In the genomic region with DNA sequence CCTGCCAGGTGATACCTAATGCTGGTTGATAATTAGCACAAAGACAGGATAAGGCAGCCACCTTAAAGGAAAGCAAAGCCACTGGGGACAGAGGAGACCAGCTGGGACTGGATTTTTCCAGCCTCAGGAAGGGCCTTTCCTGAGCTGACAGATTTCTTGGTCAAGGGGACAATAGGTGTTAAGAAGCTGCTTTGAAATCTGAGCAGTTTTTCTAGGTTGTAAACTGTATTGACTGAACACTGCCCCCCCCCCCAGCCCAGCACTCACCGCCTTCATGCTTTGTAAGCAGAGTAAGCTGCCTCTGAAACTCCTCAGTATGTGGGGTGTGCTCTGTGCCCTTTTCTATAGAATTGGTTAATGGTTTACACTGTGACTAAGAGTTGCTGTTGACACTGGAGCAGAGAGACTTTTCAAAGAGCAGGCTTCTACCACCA, we compare ENCODE assay signal across 10 mouse cellular contexts. TPM values are rescaled to one million over a fixed set of nuclear protein-coding genes. Genes with fewer than 3 reads are reported as not detected.
A peak's percentile ranks its signal among the peaks of the same experiment; 100 is the strongest.
DNase-seq lines count a peak whose midpoint lies in the region; ATAC-seq and TF ChIP-seq lines count a peak whose summit lies in the region.
"Had no signal": no experiment of that assay in that cellular context is flagged by ENCODE, and none has a peak within 500 bp of the region (broad histone marks: within the 10 kb centered on the region; RNA-seq: fewer than 3 reads in every experiment).

No protein-coding gene starts in this region.

- H3K9me3 ChIP-seq in lung, embryonic 16.5 days (ENCODE audit: control insufficient read depth, low read length) = no peaks in the 10 kb centered on the region
- no peaks in the 10 kb centered on the region for H3K9me3 ChIP-seq in embryonic facial prominence, embryonic 11.5 days (replicated peaks; ENCODE audit: control insufficient read depth, low read length)
- no peaks in the 10 kb centered on the region for H3K9me3 ChIP-seq in midbrain, postnatal 0 days (ENCODE audit: low read length)
- H3K9me3 ChIP-seq: limb, embryonic 13.5 days had no signal

- no peak overlapping the region for H3K4me3 ChIP-seq in lung, embryonic 16.5 days (ENCODE audit: low read length)
- H3K4me3 ChIP-seq in lung, adult 2 months (replicated peaks; ENCODE audit: extremely low read depth, low read depth, low read length) = no peak overlapping the region
- no peak overlapping the region for H3K4me3 ChIP-seq in embryonic facial prominence, embryonic 11.5 days (ENCODE audit: low read depth, low read length)
- no peak overlapping the region for H3K4me3 ChIP-seq in midbrain, postnatal 0 days (ENCODE audit: low read depth, low read length)
- H3K4me3 ChIP-seq: limb, embryonic 13.5 days had no signal

- peak; percentile 90 for ATAC-seq in lung, embryonic 16.5 days (ENCODE audit: low read depth)
- ATAC-seq in embryonic facial prominence, embryonic 11.5 days (replicated peaks; ENCODE audit: insufficient number of reproducible peaks, low FRiP score, low TSS enrichment, low read depth) = peak; percentile 56
- peak; percentile 34; the same call in 1 of the 2 replicates for ATAC-seq in midbrain, postnatal 0 days (ENCODE audit: low FRiP score)
- ATAC-seq in erythroid progenitor cell, adult 5-6 weeks (replicated peaks; ENCODE audit: low FRiP score, poor library complexity, severe bottlenecking) = no peak
- no peak for ATAC-seq in activated CD4-positive, CD25-positive, alpha-beta regulatory T cell, adult 4 months

- DNase-seq in lung, adult 2 months = no peak
- peak; percentile 22 for DNase-seq in embryonic facial prominence, embryonic 11.5 days (ENCODE audit: low spot score)
- DNase-seq in kidney, postnatal 10 days = peak; percentile 65
- no peak for DNase-seq in midbrain, postnatal 0 days (ENCODE audit: low spot score)
- no peak for DNase-seq in thymus, postnatal 0 days (ENCODE audit: low spot score)
- DNase-seq: gastrocnemius, postnatal 36 days had no signal

- H3K4me2 ChIP-seq in lung, embryonic 16.5 days (ENCODE audit: low read depth, low read length) = no peak overlapping the region; the same call in 1 of the 2 replicates
- H3K4me2 ChIP-seq in embryonic facial prominence, embryonic 11.5 days (ENCODE audit: low read depth, low read length) = no peak overlapping the region
- no peak overlapping the region for H3K4me2 ChIP-seq in midbrain, postnatal 0 days (ENCODE audit: low read depth, low read length, poor library complexity, severe bottlenecking)
- H3K4me2 ChIP-seq: limb, embryonic 13.5 days had no signal

- TF ChIP-seq POLR2A in lung, adult 2 months (IDR thresholded peaks at IDR 0.05; ENCODE audit: borderline replicate concordance, extremely low read depth, low read depth, low read length) = no peak

- H3K27ac ChIP-seq in lung, embryonic 16.5 days (ENCODE audit: low read length) = peak overlapping the region; percentile 87
- H3K27ac ChIP-seq in embryonic facial prominence, embryonic 11.5 days (replicated peaks; ENCODE audit: low read depth, low read length) = no peak overlapping the region
- no peak overlapping the region for H3K27ac ChIP-seq in midbrain, postnatal 0 days (ENCODE audit: low read depth, low read length)
- H3K27ac ChIP-seq: limb, embryonic 13.5 days had no signal

- 19% methylated on average over 1 of the region's 1 CpGs for WGBS in lung, embryonic 16.5 days
- 61% methylated on average over 1 of the region's 1 CpGs for WGBS in lung, adult 2 months
- WGBS in embryonic facial prominence, embryonic 11.5 days = 28% methylated on average over 1 of the region's 1 CpGs
- 15% methylated on average over 1 of the region's 1 CpGs for WGBS in midbrain, postnatal 0 days

- TF ChIP-seq CTCF in lung, adult 2 months (IDR thresholded peaks at IDR 0.05; ENCODE audit: insufficient read depth, low read length) = no peak
- TF ChIP-seq CTCF in midbrain, postnatal 0 days (IDR thresholded peaks at IDR 0.05) = no peak

- H3K9ac ChIP-seq in lung, embryonic 16.5 days (ENCODE audit: low read length) = no peak overlapping the region
- no peak overlapping the region for H3K9ac ChIP-seq in embryonic facial prominence, embryonic 11.5 days (replicated peaks; ENCODE audit: low read length)
- H3K9ac ChIP-seq in midbrain, postnatal 0 days (replicated peaks; ENCODE audit: low read length, poor library complexity, severe bottlenecking) = no peak overlapping the region
- H3K9ac ChIP-seq: limb, embryonic 13.5 days had no signal

- no peaks in the 10 kb centered on the region for H3K27me3 ChIP-seq in lung, embryonic 16.5 days (ENCODE audit: control insufficient read depth, insufficient read depth, low read depth, low read length)
- no peaks in the 10 kb centered on the region for H3K27me3 ChIP-seq in embryonic facial prominence, embryonic 11.5 days (ENCODE audit: control insufficient read depth, insufficient read depth, low read length)
- no peaks in the 10 kb centered on the region for H3K27me3 ChIP-seq in midbrain, postnatal 0 days (ENCODE audit: insufficient read depth, low read length)
- H3K27me3 ChIP-seq: limb, embryonic 13.5 days had no signal

- 0 out of 2 replicates have a peak, but pooled peaks cover 6% of the 10 kb centered on the region for H3K4me1 ChIP-seq in lung, embryonic 16.5 days (replicated peaks; ENCODE audit: control insufficient read depth, insufficient read depth, low read length)
- peaks cover 6% of the 10 kb centered on the region; the same call in 1 of the 2 replicates for H3K4me1 ChIP-seq in lung, adult 2 months (ENCODE audit: control insufficient read depth, insufficient read depth, low read length)
- no peaks in the 10 kb centered on the region for H3K4me1 ChIP-seq in embryonic facial prominence, embryonic 11.5 days (ENCODE audit: control insufficient read depth, insufficient read depth, low read length)
- H3K4me1 ChIP-seq in midbrain, postnatal 0 days (ENCODE audit: insufficient read depth, low read length) = no peaks in the 10 kb centered on the region
- H3K4me1 ChIP-seq: limb, embryonic 13.5 days had no signal

- no peaks in the 10 kb centered on the region for H3K36me3 ChIP-seq in lung, embryonic 16.5 days (ENCODE audit: control insufficient read depth, insufficient read depth, low read length)
- H3K36me3 ChIP-seq in embryonic facial prominence, embryonic 11.5 days (replicated peaks; ENCODE audit: control insufficient read depth, insufficient read depth, low read depth, low read length) = no peaks in the 10 kb centered on the region
- H3K36me3 ChIP-seq in midbrain, postnatal 0 days (ENCODE audit: insufficient read depth, low read length) = no peaks in the 10 kb centered on the region
- H3K36me3 ChIP-seq: limb, embryonic 13.5 days had no signal

RNA-seq across cellular contexts. Expression of a gene that starts 48.2 kb away (rescaled TPM):
- polyA plus RNA-seq in lung, embryonic 16.5 days (2015; fragmentation: Nextera tagmentation; extraction: Ambion mirVana) = 12.0 and 15.4 TPM in 2 replicates
- 45.1 and 56.6 TPM in 2 replicates for polyA plus RNA-seq in lung, adult 2 months (2012; rRNA removed)
- 0.41 and 1.6 TPM in 2 replicates for polyA plus RNA-seq in embryonic facial prominence, embryonic 11.5 days (2014; fragmentation: Nextera tagmentation; extraction: Ambion mirVana)
- 0.22 and 0.24 TPM in 2 replicates for total RNA-seq in midbrain, postnatal 0 days (2014; rRNA removed)
- polyA plus RNA-seq in midbrain, postnatal 0 days (2015; fragmentation: Nextera tagmentation; extraction: Ambion mirVana) = 0.09 TPM in 1 of 2 replicates, not detected in the other
- 1.3 and 1.5 TPM in 2 replicates for polyA plus RNA-seq in thymus, postnatal 0 days (2015; fragmentation: Nextera tagmentation; extraction: Ambion mirVana)
- not detected in 2 replicates for total RNA-seq in erythroid progenitor cell, adult 5-6 weeks (2015; ENCODE audit: low replicate concordance)
- not detected in 2 replicates for total RNA-seq in erythroid progenitor cell, adult 5-6 weeks (2017; ENCODE audit: low replicate concordance)
- polyA plus RNA-seq in activated CD4-positive, CD25-positive, alpha-beta regulatory T cell, adult 4 months (2017; shearing (Covaris generic)) = under 1 TPM in 1 of 2 experiments, not detected in 1; 0.05 TPM
- total RNA-seq: gastrocnemius, postnatal 36 days had no signal

Comparison
In these comparisons a context has a peak if more than half of its experiments do, and no peak if none do; other contexts are left out.
1. ATAC-seq: peak in lung, embryonic 16.5 days (single experiment), embryonic facial prominence, embryonic 11.5 days (single experiment) and midbrain, postnatal 0 days (single experiment); none in erythroid progenitor cell, adult 5-6 weeks (single experiment) and activated CD4-positive, CD25-positive, alpha-beta regulatory T cell, adult 4 months (single experiment).
2. DNase-seq: peak in embryonic facial prominence, embryonic 11.5 days (single experiment) and kidney, postnatal 10 days (single experiment); none in lung, adult 2 months (single experiment), midbrain, postnatal 0 days (single experiment) and thymus, postnatal 0 days (single experiment).